Mouse (Mus musculus): ENCODE results near the gene Car10. TPM values are rescaled to one million over a fixed set of nuclear protein-coding genes. Genes with fewer than 3 reads are reported as not detected.

The Car10 gene
- polyA plus RNA-seq, 1 experiment from 2014 or later: 36.9 TPM

- H3K36me3 ChIP-seq: no peaks in the 10 kb centered on the region
- H3K27me3 ChIP-seq: no peaks in the 10 kb centered on the region
- no peak overlapping the region for H3K9ac ChIP-seq
- no peak overlapping the region for H3K27ac ChIP-seq (replicated peaks)
- no peak for ATAC-seq (ENCODE audit: low read depth)
- no peak overlapping the region for H3K4me3 ChIP-seq
- H3K9me3 ChIP-seq: no peaks in the 10 kb centered on the region
- H3K4me1 ChIP-seq (replicated peaks): no peaks in the 10 kb centered on the region
- H3K4me2 ChIP-seq: no peak overlapping the region
- 84% methylated on average over 5 of the region's 5 CpGs for WGBS
Measured at GRCm38 (mm10) chr11:93431482-93431881, 333.7 kb downstream of the Car10 start.

- WGBS: 78% methylated on average over 4 of the region's 4 CpGs
Measured at GRCm38 (mm10) chr11:93434997-93435915, 337.4 kb downstream of the Car10 start.

DNA sequence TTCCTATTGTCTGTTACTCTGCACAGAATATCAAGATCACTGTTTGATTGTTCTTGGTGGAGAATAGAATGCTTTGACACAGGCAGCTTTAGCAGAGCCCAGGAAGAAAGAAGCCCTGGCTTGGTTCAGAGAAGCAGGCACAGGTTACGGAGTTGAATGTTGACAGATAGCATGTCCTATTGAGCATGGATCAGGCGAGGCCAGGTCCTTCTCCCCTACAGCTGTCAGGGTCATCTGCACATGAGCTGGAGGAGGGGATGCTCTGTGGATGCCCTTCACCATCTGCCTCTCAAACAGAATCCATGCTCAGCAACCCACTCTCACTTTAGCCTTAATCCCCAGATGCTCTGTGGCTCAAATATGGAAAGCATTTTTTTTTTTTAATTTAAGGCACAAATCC is 339.1 kb downstream of the Car10 start:
- WGBS: 70% methylated on average over 2 of the region's 2 CpGs
- Histone ChIP-seq H3K4me3 (no peak overlapping the region), H3K27ac (replicated peaks) (no peak overlapping the region), H3K4me2 (no peak overlapping the region), H3K9ac (no peak overlapping the region), H3K4me1 (replicated peaks) (no peaks in the 10 kb centered on the region), H3K9me3 (no peaks in the 10 kb centered on the region), H3K36me3 (no peaks in the 10 kb centered on the region), H3K27me3 (no peaks in the 10 kb centered on the region)
- no peak for ATAC-seq (ENCODE audit: low read depth)

More at GRCm38 (mm10) chr11:93434997-93435915, 337.4 kb downstream of the Car10 start:
- no peak for ATAC-seq (ENCODE audit: low read depth)
- Histone ChIP-seq H3K9ac (no peak overlapping the region), H3K4me2 (no peak overlapping the region), H3K36me3 (no peaks in the 10 kb centered on the region), H3K27ac (replicated peaks) (no peak overlapping the region), H3K4me3 (no peak overlapping the region), H3K27me3 (no peaks in the 10 kb centered on the region), H3K4me1 (replicated peaks) (no peaks in the 10 kb centered on the region), H3K9me3 (no peaks in the 10 kb centered on the region)

DNA sequence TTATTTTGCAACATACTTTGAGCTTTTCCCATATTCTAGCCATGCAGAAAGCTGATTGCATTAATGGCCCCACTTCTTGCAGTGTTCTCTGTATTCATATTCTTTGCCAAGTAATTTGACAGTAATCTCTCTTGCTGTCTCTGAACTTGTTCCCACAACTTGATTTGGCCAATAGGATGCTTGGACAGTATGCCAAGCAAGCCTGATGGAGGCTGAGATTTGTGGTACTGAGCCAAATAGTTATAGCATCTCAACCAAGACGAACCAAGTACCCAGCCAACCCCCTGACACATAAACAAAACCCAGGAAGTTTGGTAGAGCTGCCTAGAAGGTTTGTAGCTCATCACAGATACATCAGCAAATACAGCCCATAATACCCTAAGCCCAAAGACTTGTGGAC is 342.6 kb downstream of the Car10 start:
- H3K27ac ChIP-seq (replicated peaks): no peak overlapping the region
- no peaks in the 10 kb centered on the region for H3K9me3 ChIP-seq
- no peaks in the 10 kb centered on the region for H3K27me3 ChIP-seq
- H3K4me3 ChIP-seq: no peak overlapping the region
- 90% methylated on average over 1 of the region's 1 CpGs for WGBS
- H3K36me3 ChIP-seq: no peaks in the 10 kb centered on the region
- no peaks in the 10 kb centered on the region for H3K4me1 ChIP-seq (replicated peaks)
- H3K4me2 ChIP-seq: no peak overlapping the region
- H3K9ac ChIP-seq: no peak overlapping the region
- ATAC-seq (ENCODE audit: low read depth): no peak

DNA sequence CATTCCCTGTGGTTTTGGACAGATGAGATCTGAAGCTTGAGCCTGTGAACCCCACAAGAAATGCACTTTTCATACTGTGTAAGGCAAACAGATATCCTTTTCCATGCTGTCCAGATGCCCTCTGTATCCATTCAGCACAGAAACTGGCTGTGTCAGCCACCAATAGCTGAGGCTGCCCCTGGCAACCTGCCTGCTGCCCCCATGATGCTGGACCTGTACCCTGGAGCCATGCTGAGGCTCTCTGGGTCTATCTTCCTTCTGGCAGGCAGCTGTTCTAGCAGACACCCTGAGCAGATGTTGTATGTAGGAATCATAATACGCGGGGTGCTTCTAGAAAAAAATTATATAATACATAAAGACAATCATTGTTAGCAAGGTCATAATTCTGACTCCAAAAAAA is 345.9 kb downstream of the Car10 start:
- Histone ChIP-seq H3K4me1 (replicated peaks) (no peaks in the 10 kb centered on the region), H3K9ac (no peak overlapping the region), H3K27ac (replicated peaks) (no peak overlapping the region), H3K4me3 (no peak overlapping the region), H3K36me3 (no peaks in the 10 kb centered on the region), H3K4me2 (no peak overlapping the region), H3K9me3 (no peaks in the 10 kb centered on the region), H3K27me3 (no peaks in the 10 kb centered on the region)
- ATAC-seq (ENCODE audit: low read depth): no peak
- WGBS: 78% methylated on average over 2 of the region's 2 CpGs

GRCm38 (mm10) chr11:93444741-93445140 is 346.9 kb downstream of the Car10 start:
- H3K9me3 ChIP-seq: no peaks in the 10 kb centered on the region
- no peaks in the 10 kb centered on the region for H3K27me3 ChIP-seq
- WGBS: 87% methylated on average over 8 of the region's 8 CpGs
- H3K9ac ChIP-seq: no peak overlapping the region
- no peak overlapping the region for H3K4me2 ChIP-seq
- H3K36me3 ChIP-seq: no peaks in the 10 kb centered on the region
- H3K4me3 ChIP-seq: no peak overlapping the region
- no peak overlapping the region for H3K27ac ChIP-seq (replicated peaks)
- H3K4me1 ChIP-seq (replicated peaks): no peaks in the 10 kb centered on the region
- ATAC-seq (ENCODE audit: low read depth): no peak

- no peak overlapping the region for H3K9ac ChIP-seq
- no peak overlapping the region for H3K4me3 ChIP-seq
- no peaks in the 10 kb centered on the region for H3K9me3 ChIP-seq
- H3K36me3 ChIP-seq: no peaks in the 10 kb centered on the region
- H3K4me2 ChIP-seq: no peak overlapping the region
- H3K27ac ChIP-seq (replicated peaks): no peak overlapping the region
- no peak for ATAC-seq (ENCODE audit: low read depth)
- 73% methylated on average over 3 of the region's 3 CpGs for WGBS
- H3K27me3 ChIP-seq: no peaks in the 10 kb centered on the region
- peaks cover 8% of the 10 kb centered on the region; the same call in 1 of the 2 replicates for H3K4me1 ChIP-seq (replicated peaks)
Measured at GRCm38 (mm10) chr11:93447566-93447965, 349.7 kb downstream of the Car10 start.

DNA sequence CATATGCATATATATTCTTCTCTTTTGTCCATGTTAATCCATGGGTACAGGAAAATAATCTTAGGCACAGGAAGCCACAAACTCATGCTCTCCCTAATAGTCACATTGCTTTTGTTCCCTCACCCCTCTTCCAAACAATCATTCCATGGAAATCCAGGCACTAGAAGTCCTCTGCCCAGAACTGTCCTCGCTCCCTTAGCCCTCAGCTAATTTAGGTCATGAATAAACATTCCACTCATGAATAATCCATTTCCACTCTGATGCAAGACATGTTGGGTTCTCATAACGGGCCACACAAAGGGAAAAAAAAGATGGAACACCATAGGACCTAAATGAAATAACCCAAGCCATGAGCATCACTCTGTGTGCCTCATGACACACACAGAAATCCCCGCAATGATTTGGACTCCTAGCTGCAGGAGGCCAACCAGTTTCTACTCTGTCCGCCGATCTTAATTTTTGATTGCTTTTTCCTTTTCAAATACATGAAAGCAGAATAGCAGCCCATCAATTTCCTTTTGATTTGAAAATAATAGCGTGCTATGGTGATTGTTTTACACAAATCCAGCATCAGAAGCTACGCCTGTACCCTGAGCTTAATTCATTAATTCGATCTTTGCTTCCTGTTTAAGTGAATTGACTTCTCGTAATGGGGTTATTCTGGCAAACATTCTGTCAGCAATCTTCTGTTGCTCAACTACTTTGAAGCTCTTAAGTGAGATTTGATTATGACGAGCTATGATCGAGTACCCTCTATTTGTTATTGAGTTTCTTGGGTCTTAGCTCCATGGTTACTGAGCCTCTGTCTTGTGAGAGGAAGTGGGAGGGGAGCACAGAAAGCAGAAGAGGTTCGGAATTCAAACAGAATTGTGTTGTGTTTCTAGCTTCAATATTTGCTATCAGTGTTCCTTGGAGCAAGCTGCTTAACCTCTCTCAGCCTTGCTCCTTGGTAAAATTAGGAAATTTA is 350.7 kb downstream of the Car10 start:
- no peaks in the 10 kb centered on the region for H3K36me3 ChIP-seq
- no peak for ATAC-seq (ENCODE audit: low read depth)
- no peaks in the 10 kb centered on the region for H3K27me3 ChIP-seq
- 74% methylated on average over 12 of the region's 12 CpGs for WGBS
- H3K4me3 ChIP-seq: no peak overlapping the region
- H3K4me1 ChIP-seq (replicated peaks): peaks cover 8% of the 10 kb centered on the region; the same call in 1 of the 2 replicates
- H3K4me2 ChIP-seq: no peak overlapping the region
- H3K9ac ChIP-seq: no peak overlapping the region
- no peak overlapping the region for H3K27ac ChIP-seq (replicated peaks)
- H3K9me3 ChIP-seq: no peaks in the 10 kb centered on the region

- no peak overlapping the region for H3K9ac ChIP-seq
- no peaks in the 10 kb centered on the region for H3K9me3 ChIP-seq
- H3K4me2 ChIP-seq: no peak overlapping the region
- no peak overlapping the region for H3K27ac ChIP-seq (replicated peaks)
- no peak overlapping the region for H3K4me3 ChIP-seq
- H3K4me1 ChIP-seq (replicated peaks): peaks cover 8% of the 10 kb centered on the region; the same call in 1 of the 2 replicates
- ATAC-seq (ENCODE audit: low read depth): no peak
- WGBS: 80% methylated on average over 7 of the region's 7 CpGs
- H3K27me3 ChIP-seq: no peaks in the 10 kb centered on the region
- H3K36me3 ChIP-seq: no peaks in the 10 kb centered on the region
Measured at GRCm38 (mm10) chr11:93450535-93450934, 352.7 kb downstream of the Car10 start.

DNA sequence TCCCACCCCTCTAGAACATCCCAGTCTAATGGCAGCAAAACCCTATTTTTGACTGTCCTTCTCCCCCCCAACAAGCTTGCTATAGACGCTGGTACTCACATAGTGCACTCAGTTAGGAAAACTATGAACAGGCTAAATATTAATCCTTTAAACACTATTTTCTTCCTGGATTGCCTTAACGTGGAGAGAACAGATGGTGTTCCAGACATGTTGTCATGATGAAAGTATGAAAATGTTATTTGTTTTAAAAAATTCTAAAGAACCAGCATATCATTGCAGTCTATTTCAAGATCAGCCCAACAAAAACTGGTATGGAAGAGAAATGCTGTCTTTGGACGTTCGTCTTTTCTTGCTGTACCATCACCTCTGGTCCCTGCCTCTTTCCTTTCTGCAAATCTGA is 368.4 kb downstream of the Car10 start:
- H3K4me2 ChIP-seq: no peak overlapping the region
- no peaks in the 10 kb centered on the region for H3K27me3 ChIP-seq
- WGBS: 85% methylated on average over 4 of the region's 4 CpGs
- no peak overlapping the region for H3K4me3 ChIP-seq
- H3K4me1 ChIP-seq (replicated peaks): peaks cover 9% of the 10 kb centered on the region
- H3K36me3 ChIP-seq: no peaks in the 10 kb centered on the region
- no peak for ATAC-seq (ENCODE audit: low read depth)
- no peak overlapping the region for H3K27ac ChIP-seq (replicated peaks)
- no peak overlapping the region for H3K9ac ChIP-seq
- no peaks in the 10 kb centered on the region for H3K9me3 ChIP-seq

- Histone ChIP-seq H3K36me3 (no peaks in the 10 kb centered on the region), H3K4me2 (no peak overlapping the region), H3K9me3 (no peaks in the 10 kb centered on the region), H3K27me3 (no peaks in the 10 kb centered on the region), H3K4me3 (no peak overlapping the region), H3K27ac (replicated peaks) (no peak overlapping the region), H3K9ac (no peak overlapping the region), H3K4me1 (replicated peaks) (peaks cover 9% of the 10 kb centered on the region)
- ATAC-seq (ENCODE audit: low read depth): no peak
- WGBS: 93% methylated on average over 3 of the region's 3 CpGs
Measured at GRCm38 (mm10) chr11:93467711-93468110, 369.9 kb downstream of the Car10 start.

DNA sequence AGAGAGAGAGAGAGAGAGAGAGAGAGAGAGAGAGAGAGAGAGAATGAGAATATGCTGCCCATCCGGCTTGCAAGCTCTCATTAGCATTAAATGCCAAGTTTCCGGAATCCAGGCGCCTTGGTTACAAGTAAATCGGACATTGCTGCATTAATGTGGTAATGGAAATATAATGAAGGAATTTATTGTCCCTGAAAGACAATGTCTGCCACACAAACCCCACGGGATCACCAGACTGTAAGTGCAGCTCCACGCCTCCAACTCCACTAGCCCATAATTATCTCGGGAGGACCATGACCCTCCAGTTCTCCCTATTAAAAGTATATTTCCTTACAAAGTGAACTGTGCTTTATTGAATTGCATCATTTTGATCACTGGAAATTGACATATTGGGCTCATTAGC is 372.9 kb downstream of the Car10 start:
- no peak for ATAC-seq (ENCODE audit: low read depth)
- H3K9ac ChIP-seq: no peak overlapping the region
- H3K27ac ChIP-seq (replicated peaks): no peak overlapping the region
- 36% methylated on average over 7 of the region's 7 CpGs for WGBS
- no peak overlapping the region for H3K4me3 ChIP-seq
- no peak overlapping the region for H3K4me2 ChIP-seq
- H3K4me1 ChIP-seq (replicated peaks): peaks cover 9% of the 10 kb centered on the region
- H3K9me3 ChIP-seq: no peaks in the 10 kb centered on the region
- H3K27me3 ChIP-seq: no peaks in the 10 kb centered on the region
- H3K36me3 ChIP-seq: no peaks in the 10 kb centered on the region
